24 mouse cellular contexts compared by ENCODE assay signal in the genomic region with DNA sequence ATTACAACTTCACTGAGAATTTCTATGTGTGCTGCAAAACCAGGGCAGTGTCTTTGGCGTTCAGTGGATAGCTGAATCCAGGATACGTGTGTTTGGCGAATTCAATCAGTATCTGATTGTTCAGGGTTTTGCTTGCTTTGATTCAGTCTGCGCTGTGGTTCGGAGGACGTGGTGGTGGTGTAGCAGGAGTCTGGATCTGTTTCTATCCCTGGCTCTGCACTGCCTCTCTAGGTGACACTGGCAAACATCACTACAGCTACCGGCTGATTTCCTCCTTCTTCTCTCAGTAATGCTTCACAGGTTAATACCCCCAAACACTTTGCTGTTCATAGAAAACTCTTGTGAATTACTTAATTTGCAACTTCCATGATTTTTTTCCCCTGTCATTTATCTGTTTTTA.
"Had no signal": no experiment of that assay in that cellular context is flagged by ENCODE, and none has a peak within 500 bp of the region (broad histone marks: within the 10 kb centered on the region; RNA-seq: fewer than 3 reads in every experiment).

No protein-coding gene starts in this region.

- H3K27ac ChIP-seq: heart, adult 2 months; heart, embryonic 13.5 days; heart, embryonic 15.5 days; hindbrain, embryonic 13.5 days; hindbrain, embryonic 15.5 days; intestine, embryonic 15.5 days; limb, embryonic 13.5 days; limb, embryonic 15.5 days; liver, embryonic 12.5 days; liver, embryonic 14.5 days had no signal

- ATAC-seq: inflammation-experienced regulatory T-cells, adult 6 months; intestine, embryonic 15.5 days; liver, embryonic 12.5 days had no signal

- H3K27me3 ChIP-seq: heart, embryonic 13.5 days; heart, embryonic 15.5 days; hindbrain, embryonic 13.5 days; hindbrain, embryonic 15.5 days; intestine, embryonic 15.5 days; limb, embryonic 13.5 days; limb, embryonic 15.5 days; liver, embryonic 12.5 days had no signal

- H3K4me1 ChIP-seq: limb, embryonic 15.5 days; liver, embryonic 12.5 days had no signal

- H3K9me3 ChIP-seq: heart, embryonic 13.5 days; heart, embryonic 15.5 days; hindbrain, embryonic 13.5 days; hindbrain, embryonic 15.5 days; intestine, embryonic 15.5 days; limb, embryonic 13.5 days; limb, embryonic 15.5 days; liver, embryonic 12.5 days had no signal

- DNase-seq: gastrocnemius, postnatal 10 days; gastrocnemius, postnatal 25 days; heart, adult 2 months; heart, postnatal 14 days; heart, postnatal 36 days; kidney, adult 18-20 months; kidney, adult 8-10 months; kidney, postnatal 10 days; kidney, postnatal 25 days; layer of hippocampus, adult 9-11 months; layer of hippocampus, postnatal 36 days; left cerebral cortex, postnatal 4 days; lung, adult 18-20 months had no signal

- H3K36me3 ChIP-seq: heart, embryonic 13.5 days; heart, embryonic 15.5 days; hindbrain, embryonic 13.5 days; hindbrain, embryonic 15.5 days; intestine, embryonic 15.5 days; limb, embryonic 13.5 days; limb, embryonic 15.5 days; liver, embryonic 12.5 days had no signal

- H3K9ac ChIP-seq: heart, embryonic 13.5 days; heart, embryonic 15.5 days; hindbrain, embryonic 13.5 days; hindbrain, embryonic 15.5 days; intestine, embryonic 15.5 days; limb, embryonic 13.5 days; limb, embryonic 15.5 days; liver, embryonic 12.5 days; liver, embryonic 14.5 days had no signal

- H3K4me3 ChIP-seq: heart, adult 2 months; heart, embryonic 13.5 days; heart, embryonic 15.5 days; hindbrain, embryonic 13.5 days; hindbrain, embryonic 15.5 days; intestine, embryonic 15.5 days; limb, embryonic 13.5 days; limb, embryonic 15.5 days; liver, embryonic 12.5 days had no signal

- H3K4me2 ChIP-seq: heart, embryonic 11.5 days; heart, embryonic 13.5 days; heart, embryonic 15.5 days; hindbrain, embryonic 13.5 days; hindbrain, embryonic 15.5 days; intestine, embryonic 15.5 days; limb, embryonic 13.5 days; limb, embryonic 15.5 days; liver, embryonic 12.5 days had no signal
